Mouse (Mus musculus) left cerebral cortex, adult 11 months (tissue): ENCODE data around the gene Gm26727.
"Not testable (repeated sequence)": the region's sequence is repeated elsewhere in the genome, so short reads cannot be mapped to it uniquely, and the experiment has no call there.

Experiments
- DNase-seq: peaks from one replicate; pipeline ENCODE4 v3.0.0; 2022; ENCODE audit warnings: low spot score

Gm26727 gene

GRCm38 (mm10) chr2:67433081-67433480, at the start of gene Gm26727:
Gm26727 (minus strand) TSS chr2:67433181.
- DNase-seq = no peak

DNA sequence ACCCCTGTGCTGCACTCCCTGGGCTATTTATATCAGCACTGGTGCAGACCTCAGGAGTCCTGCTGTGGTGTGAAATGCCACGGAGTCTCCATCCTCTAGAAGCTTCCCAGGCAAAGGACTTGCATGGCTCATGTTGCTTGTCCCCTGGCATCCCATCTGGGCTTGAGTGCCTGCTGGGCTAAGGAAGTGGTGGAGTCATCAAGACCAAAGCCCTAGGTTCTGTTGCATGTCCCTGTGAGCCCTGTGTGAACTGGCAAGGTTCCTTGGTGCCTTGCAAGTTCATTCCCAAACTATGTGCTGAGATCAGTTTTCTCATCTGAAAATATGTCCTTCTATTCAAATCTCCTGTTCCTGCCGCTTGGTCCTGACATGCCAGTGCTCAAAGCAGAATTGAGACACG, 48.1 kb upstream of the Gm26727 start:
- no peak for DNase-seq

- DNase-seq = no peak
Observed at GRCm38 (mm10) chr2:67477753-67478152, 44.8 kb upstream of the Gm26727 start.

- DNase-seq = not testable (repeated sequence)
Observed at GRCm38 (mm10) chr2:67470030-67470429, 37.0 kb upstream of the Gm26727 start.

DNA sequence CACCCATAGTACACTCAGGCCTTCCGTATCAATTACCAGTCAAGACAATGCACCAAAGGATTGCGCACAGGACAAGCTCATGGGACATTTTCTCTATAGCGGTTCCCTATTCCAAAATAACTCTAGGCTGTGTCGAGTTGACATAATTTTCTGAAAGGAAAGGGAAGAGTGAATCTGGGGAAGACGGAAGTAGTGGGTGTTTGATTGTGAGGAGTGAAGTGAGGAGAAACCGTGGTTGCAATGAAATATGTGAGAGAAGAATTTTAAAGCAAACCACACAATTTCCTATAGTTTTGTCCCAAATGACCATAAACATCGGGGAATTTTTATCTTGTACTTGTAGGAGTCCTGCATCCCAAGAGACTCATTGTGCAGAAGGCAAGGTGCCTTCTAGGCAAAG, 34.1 kb upstream of the Gm26727 start:
- no peak for DNase-seq

DNA sequence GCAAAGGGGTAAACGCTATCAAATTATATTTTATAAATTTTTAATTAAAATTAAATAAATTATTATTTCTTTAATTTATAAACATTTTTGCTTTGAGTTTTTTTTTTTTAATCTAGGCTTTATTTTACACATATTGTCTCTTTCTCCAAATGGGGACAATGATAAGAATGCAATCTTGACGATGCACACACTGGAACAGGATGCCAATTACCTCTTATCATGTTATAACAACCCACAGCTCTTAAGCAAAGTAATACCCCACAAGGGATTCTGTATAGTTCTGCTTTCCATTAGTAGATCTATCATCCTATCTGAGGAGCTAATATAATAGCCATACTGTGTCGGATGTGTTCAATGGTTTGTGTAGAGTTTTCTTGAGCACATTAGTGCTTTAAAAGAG, 27.9 kb upstream of the Gm26727 start:
- DNase-seq = no peak

DNA sequence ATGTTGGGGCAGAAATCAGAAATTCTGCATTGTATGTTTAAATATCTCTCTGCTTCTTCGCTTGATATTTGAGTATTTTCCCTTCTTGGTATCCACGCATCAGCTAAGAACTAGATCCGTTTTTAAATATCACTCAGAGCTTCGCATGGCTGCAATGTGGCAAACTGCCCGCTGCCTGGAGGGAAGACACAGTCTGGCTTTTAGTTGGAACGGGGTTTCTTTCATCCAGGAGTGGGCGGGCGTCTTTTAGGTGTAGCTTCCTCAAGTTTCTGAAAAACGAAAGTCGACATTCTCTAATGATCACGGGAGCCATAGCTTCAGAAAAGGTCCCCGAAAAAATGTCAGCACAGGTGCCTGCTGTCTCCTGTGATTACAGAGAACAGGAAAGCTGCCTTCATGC, 14.2 kb upstream of the Gm26727 start:
- no peak for DNase-seq

GRCm38 (mm10) chr2:67446772-67447171, 13.8 kb upstream of the Gm26727 start:
- DNase-seq = no peak

DNA sequence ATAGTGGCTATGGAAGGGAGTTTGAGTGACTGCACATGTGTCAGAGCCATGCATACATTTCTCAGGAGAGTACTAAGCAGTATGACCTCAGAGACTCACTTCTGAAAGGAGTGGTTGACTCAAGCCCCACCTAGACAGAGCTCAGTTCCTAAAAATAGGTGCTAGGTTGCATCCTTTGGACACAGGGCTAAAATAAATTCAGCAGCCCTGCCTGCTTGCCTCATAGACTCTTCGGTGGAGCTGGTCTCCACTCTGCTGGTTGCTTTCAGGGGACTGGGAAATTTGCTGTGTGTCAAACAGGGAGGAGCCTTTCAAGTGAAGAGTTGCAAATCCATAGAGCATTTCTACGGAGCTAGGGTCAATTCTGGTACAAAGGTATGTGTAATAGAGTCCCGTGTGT, 12.8 kb upstream of the Gm26727 start, which contains the start of gene Xirp2:
Gene Xirp2 (plus strand): TSS at position 223 of the 400 bp plus-strand sequence.
- DNase-seq = no peak

DNA sequence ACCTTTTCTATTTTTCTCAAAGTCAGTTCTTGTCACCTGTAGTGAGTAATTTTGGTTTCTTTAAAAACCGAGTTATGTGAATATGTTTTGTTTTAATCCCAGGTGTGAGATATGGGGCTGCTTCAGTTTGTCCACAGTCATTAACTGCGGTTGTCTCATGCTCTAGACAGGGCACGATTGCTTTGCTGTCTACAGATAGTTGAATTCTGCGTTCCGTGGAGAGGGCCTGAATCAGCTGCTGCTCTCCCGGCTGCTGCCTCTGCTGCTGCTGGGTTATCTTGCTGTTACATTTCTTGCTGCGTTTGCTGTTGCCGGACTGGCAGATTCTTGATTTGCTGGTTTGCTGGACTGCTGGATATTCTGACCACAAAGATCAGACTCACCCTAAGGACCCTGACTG, 5.3 kb upstream of the Gm26727 start:
- no peak for DNase-seq

- no peak for DNase-seq
Observed at GRCm38 (mm10) chr2:67422799-67423198, 10.2 kb downstream of the Gm26727 start.

- no peak for DNase-seq
Observed at GRCm38 (mm10) chr2:67420853-67421252, 12.1 kb downstream of the Gm26727 start.

- DNase-seq = not testable (repeated sequence)
Observed at GRCm38 (mm10) chr2:67413425-67413824, 19.6 kb downstream of the Gm26727 start, which contains the start of gene Gm21830. Gm21830 (plus strand) TSS chr2:67413725.
